Mouse (Mus musculus) cerebellum, postnatal 36 days (tissue): Measurements from ENCODE around the gene Cpsf2.
"Not testable (repeated sequence)": the region's sequence is repeated elsewhere in the genome, so short reads cannot be mapped to it uniquely, and the experiment has no call there.

ENCODE experiments used
- DNase-seq, 2 experiments: peaks; one replicate each; pipeline ENCODE4 v3.0.0; 2021 to 2022; ENCODE audit warnings: mixed read lengths in 2 of 2

Cpsf2 gene

DNA sequence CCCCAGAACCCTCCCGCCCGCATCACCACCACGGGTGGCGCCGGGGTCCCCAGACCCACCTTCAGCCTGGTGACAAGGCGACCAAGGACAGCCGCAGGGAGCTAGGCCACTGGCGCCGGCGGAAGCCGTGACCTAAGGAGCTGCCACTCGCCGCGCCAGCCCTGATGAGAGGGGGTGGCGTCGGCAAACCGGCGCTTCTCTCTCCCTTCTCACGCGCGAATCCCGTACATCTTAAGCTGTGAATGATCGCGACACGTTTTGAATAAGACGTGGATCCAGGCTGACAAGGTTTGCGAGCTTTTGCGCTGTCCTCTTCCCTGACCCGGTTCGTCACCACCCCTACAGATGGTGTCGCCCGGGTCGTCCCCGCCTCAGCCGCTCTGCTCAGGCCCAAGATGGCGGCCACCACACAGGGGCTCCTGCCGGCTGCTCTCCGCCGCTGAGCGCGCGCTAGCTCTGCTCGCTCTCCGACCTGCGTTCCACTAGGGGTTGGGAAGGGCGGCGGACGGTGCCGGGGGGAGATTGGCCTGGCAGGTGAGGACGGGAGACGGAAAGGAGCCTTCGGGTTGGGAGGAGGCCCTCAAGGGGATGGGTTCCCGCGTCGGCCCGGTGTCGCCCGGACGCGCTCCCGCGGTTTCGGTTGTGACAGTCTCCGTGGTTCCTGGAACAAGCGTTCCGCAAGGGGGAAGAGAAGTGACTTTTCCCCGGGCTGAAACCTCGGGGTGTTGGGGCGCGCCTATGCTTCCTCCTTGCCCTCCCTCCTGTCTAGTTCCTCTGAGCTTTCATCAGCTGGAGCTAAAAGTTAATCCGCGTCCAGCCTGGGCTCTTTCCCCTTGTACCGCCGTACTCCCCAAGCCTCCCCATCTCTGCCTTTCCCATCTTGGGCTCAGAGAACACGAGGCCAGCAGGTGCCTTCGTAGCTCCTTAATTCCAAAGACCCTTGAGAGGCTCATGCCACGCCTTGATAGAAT lies at the start of gene Cpsf2:
Cpsf2 (plus strand) TSS at position 388 of the 971 bp plus-strand sequence.
- DNase-seq: peak; percentile 81 to 87

- DNase-seq: no peak
Observed at GRCm38 (mm10) chr12:101928423-101928822, 47.4 kb upstream of the Cpsf2 start.

DNA sequence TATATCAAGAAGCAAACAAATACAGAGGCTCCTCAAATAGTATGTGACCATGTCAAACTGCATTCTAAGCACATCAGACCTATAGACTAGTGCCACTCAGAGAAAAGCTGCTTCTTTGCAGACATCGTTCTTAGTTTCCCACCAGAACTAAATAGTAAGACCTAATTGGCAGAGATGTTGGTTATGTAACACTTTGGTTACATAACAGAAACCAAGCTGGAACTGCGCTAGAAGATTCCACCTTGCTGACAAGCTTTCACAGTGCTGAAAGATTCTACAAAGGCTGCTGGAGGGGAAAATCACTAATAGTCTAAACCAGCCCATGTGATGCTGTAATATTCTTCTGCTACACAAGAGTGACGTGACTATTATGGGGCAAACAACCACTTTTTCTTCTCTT lies 40.6 kb upstream of the Cpsf2 start:
- DNase-seq: no peak

- DNase-seq: no peak
Observed at GRCm38 (mm10) chr12:101937572-101937971, 38.2 kb upstream of the Cpsf2 start.

GRCm38 (mm10) chr12:101947986-101948385 lies 27.8 kb upstream of the Cpsf2 start:
- DNase-seq: no peak

- no peak for DNase-seq
Observed at GRCm38 (mm10) chr12:101948801-101949200, 27.0 kb upstream of the Cpsf2 start.

DNA sequence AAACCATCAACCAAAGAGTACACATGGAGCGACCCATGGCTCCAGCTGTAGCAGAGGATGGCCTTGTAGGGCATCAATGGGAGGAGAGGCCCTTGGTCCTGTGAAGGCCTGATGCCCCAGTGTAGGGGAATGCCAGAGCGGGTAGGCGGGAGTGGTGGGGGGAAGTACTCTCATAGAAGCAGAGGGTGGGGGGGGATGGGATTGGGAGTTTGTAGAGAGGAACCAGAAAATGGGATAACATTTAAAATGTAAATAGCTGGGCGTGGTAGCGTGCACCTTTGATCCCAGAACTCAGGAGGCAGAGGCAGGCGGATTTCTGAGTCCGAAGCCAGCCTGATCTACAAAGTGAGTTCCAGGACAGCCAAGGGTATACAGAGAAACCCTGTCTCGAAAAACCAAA lies 20.0 kb upstream of the Cpsf2 start:
- not testable (repeated sequence) for DNase-seq

- DNase-seq: no peak
Observed at GRCm38 (mm10) chr12:101957079-101957941, 18.5 kb upstream of the Cpsf2 start.

DNA sequence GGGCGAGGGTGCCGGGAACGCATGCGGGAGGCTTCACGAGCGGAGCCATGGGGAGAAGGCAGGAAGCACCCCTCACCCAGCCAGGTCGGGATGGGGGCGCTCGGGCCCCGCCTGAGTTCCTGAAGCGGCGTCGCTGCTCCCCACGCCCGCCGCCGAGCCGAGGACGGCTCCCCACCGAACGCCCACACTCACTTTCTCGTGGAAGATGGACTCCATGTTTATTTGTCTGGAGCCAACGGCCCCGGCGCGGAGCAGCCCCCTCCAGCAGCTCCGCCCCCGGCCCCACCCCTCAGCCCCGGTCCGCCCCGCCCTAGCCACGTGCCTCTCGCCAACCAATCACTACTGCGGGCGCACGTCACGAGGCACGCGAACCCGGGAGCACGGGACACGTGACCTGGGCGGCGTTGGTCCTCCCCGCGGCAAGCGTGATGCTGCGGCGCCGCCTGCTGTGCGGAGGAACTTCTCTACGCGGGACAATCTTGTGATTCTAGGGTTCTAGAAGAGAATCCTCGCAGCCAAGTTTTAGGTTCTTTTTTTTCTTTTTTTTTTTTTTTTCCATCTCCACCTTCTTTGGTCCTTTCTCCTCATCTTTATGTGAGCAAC lies 17.7 kb upstream of the Cpsf2 start, which contains the start of gene Atxn3:
Atxn3 (minus strand) TSS at position 305 of the 603 bp plus-strand sequence.
- DNase-seq: peak; percentile 96 to 98

DNA sequence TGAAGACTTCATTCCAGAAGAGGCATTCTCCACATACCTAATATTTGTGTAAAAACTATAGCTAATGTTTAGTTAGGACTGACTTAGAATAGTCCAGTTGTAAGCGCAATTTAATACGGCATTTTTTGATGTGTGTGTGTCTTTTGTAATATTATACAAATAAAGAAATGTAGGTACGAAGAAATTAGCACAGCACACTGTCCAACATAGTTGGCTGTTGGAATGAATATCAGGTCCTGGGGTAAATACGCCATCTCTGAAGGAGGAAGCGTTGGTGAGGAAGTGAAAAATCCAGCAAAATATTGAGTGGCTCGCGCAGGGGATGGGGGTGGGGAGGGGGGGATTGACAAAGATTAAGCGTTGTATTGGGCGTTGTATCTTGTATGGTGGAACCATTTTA lies 17.2 kb upstream of the Cpsf2 start:
- DNase-seq: no peak

GRCm38 (mm10) chr12:101958960-101959780 lies 16.6 kb upstream of the Cpsf2 start:
- not testable (repeated sequence) for DNase-seq

- no peak for DNase-seq
Observed at GRCm38 (mm10) chr12:101971311-101971710, 4.5 kb upstream of the Cpsf2 start.

GRCm38 (mm10) chr12:101972230-101972629 lies 3.6 kb upstream of the Cpsf2 start:
- DNase-seq: no peak

- DNase-seq: no peak
Observed at GRCm38 (mm10) chr12:101974571-101974970, 1.2 kb upstream of the Cpsf2 start.

DNA sequence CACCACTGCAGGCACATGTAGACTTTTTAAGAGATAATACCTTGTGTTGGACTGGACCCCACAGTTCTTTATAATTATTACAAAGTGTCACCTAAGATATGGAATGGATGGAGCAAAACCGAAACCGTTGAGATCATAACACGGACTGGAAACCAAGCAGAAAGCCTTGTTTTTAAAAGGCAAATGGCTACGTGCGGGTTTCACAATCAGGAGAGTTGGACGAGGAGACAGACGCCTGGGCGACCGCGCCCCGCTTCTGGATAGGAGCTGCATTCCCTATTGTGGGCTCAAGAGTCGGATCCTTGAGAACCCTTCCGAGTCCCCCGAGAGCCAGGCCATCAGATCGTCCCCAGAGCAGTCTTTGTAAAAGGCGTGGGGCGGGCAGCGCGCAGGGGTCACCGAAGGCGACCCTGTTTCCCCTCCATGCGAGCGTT lies 604 bp upstream of the Cpsf2 start:
- no peak for DNase-seq

DNA sequence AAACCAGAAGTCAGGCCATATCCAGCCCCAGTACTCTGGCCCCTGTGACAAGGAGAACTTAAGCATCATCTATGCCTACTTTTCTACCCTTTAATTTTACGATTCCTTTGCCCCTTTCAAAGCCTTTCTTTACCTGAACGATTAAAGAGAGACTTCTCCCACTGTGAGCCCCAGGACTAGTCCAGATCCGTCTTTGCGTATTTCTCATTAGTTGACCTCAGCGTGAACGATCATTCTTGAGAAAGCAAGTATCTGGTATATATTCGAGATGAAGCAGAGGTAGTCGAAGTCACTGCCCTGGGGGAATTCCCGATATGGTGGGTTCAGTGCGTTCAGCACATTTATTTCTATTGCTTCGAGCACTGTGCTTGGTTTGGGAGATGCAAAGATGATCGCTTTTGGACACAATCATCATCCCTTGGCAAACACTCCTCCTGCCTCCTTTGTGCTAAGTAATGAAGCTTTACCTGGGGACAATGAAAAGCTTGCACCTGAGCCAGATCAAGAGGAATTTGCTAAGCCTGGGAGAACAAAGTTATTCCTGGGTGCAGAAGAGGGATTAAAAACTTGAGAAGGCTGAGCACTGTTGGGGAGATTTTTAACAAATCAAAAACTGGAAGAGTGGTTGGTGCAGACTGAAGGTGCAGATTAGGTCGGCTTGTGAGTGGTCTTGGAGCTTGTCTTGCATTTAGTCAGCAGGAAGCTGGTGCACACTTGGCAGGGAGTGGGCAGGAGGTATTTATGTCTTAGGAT lies 1.0 kb downstream of the Cpsf2 start:
- no peak for DNase-seq

- no peak for DNase-seq
Observed at GRCm38 (mm10) chr12:101977404-101977915, 1.7 kb downstream of the Cpsf2 start.

DNA sequence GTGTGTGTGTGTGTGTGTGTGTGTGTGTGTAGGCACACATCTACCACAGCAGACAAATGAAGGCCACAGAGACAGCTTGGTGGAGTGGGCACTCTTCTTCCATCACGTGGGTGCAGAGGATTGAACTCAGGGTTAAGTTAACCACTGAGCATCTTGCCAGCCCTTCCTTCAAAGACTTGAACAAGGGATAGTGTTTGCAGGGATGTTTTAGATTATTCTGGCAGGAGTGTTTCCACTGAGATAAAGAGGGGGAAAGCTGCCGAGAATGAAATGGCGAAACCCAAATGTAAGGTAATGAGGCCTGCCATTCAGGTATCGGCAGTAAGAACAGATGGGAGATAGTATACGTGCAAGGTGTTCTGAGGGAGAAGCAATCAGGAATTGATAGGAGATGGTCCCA lies 2.4 kb downstream of the Cpsf2 start:
- DNase-seq: no peak

DNA sequence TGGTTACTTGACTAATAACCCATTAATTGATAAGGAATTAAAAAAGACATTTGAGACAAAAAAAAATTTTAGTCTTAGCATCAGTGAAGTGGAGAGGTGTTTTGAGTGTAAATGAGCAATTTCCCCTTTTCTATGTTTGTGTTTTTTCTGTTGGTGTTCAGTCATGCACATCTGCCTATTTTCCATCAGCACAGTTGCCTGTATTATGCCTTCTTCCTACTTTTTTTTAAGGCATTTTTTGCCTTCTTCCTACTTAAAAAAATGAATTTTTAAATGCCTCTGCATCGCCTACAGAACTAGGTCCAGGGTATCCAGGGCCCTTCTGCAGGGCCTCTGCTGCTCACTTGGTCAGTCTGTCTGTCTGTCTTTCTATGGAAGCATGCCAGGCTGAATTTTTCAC lies 2.8 kb downstream of the Cpsf2 start:
- no peak for DNase-seq

DNA sequence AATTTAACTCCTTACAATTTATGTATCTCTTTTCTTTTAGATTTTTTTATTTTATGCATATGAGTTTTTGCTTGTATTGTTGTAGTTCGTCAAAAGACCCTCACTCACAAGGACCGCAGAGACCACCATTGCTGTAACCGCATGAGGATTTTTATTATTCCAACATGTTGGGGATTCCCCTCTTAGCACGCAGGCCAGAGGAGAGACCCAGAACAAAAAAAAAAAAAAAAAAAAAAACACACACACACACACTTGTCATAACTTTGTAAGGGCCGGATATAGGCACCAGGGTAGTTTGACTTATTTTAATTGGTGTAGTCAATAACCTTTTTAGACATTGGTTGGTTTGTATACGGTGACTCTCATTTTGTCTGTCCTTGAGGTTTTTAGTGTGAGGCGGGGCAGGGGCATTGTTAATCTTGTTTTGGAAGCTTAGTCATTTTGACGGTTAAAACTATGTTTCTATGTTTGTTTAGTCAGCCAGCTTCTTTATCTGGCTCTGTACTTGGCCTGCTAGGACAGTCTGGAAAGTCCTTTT lies 3.5 kb downstream of the Cpsf2 start:
- no peak for DNase-seq

- DNase-seq: no peak
Observed at GRCm38 (mm10) chr12:101980266-101980665, 4.5 kb downstream of the Cpsf2 start.
